Mouse (Mus musculus) lung, postnatal 0 days (tissue): Measurements from ENCODE around the gene Wwp2.

Experiments used
- CTCF ChIP-seq: IDR thresholded peaks from 2 replicates; pipeline ENCODE4 v1.5.1; 2016; ENCODE audit warnings: antibody characterized with exemption, mild to moderate bottlenecking
- EP300 ChIP-seq: IDR thresholded peaks from 2 replicates; pipeline ENCODE4 v1.6.1; 2016; ENCODE audit warnings: antibody characterized with exemption, mild to moderate bottlenecking, control low read depth

GRCm38 (mm10) chr8:107510766-107511165 lies 74.6 kb downstream of the Wwp2 start:
- TF ChIP-seq CTCF (no peak), EP300 (no peak)
